ENCODE assay signal across 8 mouse cellular contexts in the genomic region with DNA sequence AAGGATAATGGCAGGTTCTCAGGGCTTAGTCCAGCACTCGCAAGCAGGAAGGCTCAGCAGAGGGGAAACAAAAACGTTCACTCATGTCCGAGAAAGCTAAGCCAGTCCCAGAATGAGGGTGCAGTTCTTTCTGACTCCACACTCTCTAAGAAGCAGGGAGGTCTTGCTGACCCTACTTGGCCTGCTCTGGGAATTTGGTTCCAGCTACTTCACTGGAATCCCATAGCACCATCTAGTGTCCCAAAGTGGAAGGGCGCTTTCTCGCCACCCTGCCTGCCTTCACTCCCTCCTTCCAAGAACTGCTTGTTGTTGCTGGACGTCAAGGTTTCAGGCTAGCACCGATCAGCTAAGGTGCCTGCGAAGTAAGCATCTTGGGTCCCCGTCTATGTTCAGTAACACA. TPM values are rescaled to one million over a fixed set of nuclear protein-coding genes. Genes with fewer than 3 reads are reported as not detected.
A peak's percentile ranks its signal among the peaks of the same experiment; 100 is the strongest.
DNase-seq lines count a peak whose midpoint lies in the region; ATAC-seq and TF ChIP-seq lines count a peak whose summit lies in the region.

No protein-coding gene starts in this region.

- no peak overlapping the region for H3K27ac ChIP-seq in heart, embryonic 10.5 days
- H3K27ac ChIP-seq in lung, embryonic 14.5 days (ENCODE audit: low read depth), result no peak overlapping the region

- no peak overlapping the region for H3K4me3 ChIP-seq in heart, embryonic 10.5 days
- H3K4me3 ChIP-seq in lung, embryonic 14.5 days (ENCODE audit: low read depth, low read length), result no peak overlapping the region

- H3K36me3 ChIP-seq in heart, embryonic 10.5 days, result no peaks in the 10 kb centered on the region
- H3K36me3 ChIP-seq in lung, embryonic 14.5 days (ENCODE audit: insufficient read depth), result no peaks in the 10 kb centered on the region

- peak; percentile 57 to 69 for DNase-seq in adrenal gland, adult 18-20 months (ENCODE audit: low spot score in 2 of 2)
- peak; percentile 60 for DNase-seq in embryo, embryonic 11.5 days (ENCODE audit: low read depth, low spot score)
- DNase-seq in heart, embryonic 10.5 days (ENCODE audit: low spot score), result peak; percentile 79
- DNase-seq in layer of hippocampus, adult 11-12 months (ENCODE audit: low spot score), result peak; percentile 77
- peak; percentile 89 for DNase-seq in lung, embryonic 14.5 days
- DNase-seq in ovary, postnatal 14 days (ENCODE audit: low spot score), result peak; percentile 73
- peak; percentile 67 for DNase-seq in urinary bladder, postnatal 14 days (ENCODE audit: low spot score)

- H3K27me3 ChIP-seq in heart, embryonic 10.5 days (ENCODE audit: insufficient read depth, poor library complexity, severe bottlenecking), result peaks cover 24% of the 10 kb centered on the region
- H3K27me3 ChIP-seq in lung, embryonic 14.5 days (ENCODE audit: insufficient read depth, low read length), result no peaks in the 10 kb centered on the region

- no peak overlapping the region for H3K9ac ChIP-seq in lung, embryonic 14.5 days

- no peak overlapping the region for H3K4me2 ChIP-seq in lung, embryonic 14.5 days

- ATAC-seq in CD4-positive, CD25-positive, alpha-beta regulatory T cell, adult 4 months, result peak; percentile 51
- peak; percentile 49; the same call in 1 of the 2 replicates for ATAC-seq in lung, embryonic 14.5 days (ENCODE audit: insufficient read depth)

- peak; percentile 86 for TF ChIP-seq CTCF in lung, embryonic 14.5 days (IDR thresholded peaks at IDR 0.05; ENCODE audit: low read depth)

- H3K9me3 ChIP-seq in heart, embryonic 10.5 days, result no peaks in the 10 kb centered on the region
- H3K9me3 ChIP-seq in lung, embryonic 14.5 days (ENCODE audit: low read depth, low read length), result no peaks in the 10 kb centered on the region

- peaks cover 29% of the 10 kb centered on the region for H3K4me1 ChIP-seq in heart, embryonic 10.5 days
- H3K4me1 ChIP-seq in lung, embryonic 14.5 days (ENCODE audit: insufficient read depth), result no peaks in the 10 kb centered on the region

- WGBS in heart, embryonic 10.5 days, result 20% methylated on average over 9 of the region's 9 CpGs
- 19% methylated on average over 9 of the region's 9 CpGs for WGBS in lung, embryonic 14.5 days

RNA-seq across cellular contexts. Expression of a gene that starts 5.0 kb away (rescaled TPM):
- polyA plus RNA-seq in CD4-positive, CD25-positive, alpha-beta regulatory T cell, adult 4 months (2017; shearing (Covaris generic)), result 1 to 10 TPM in 1 of 2 experiments, under 1 TPM in 1; 0.50 to 2.3 TPM
- 1 to 10 TPM; 9.5 to 9.7 TPM for total RNA-seq in adrenal gland, adult 18-20 months (2021)
- polyA plus RNA-seq in heart, embryonic 10.5 days (2016; fragmentation: Nextera tagmentation; extraction: Ambion mirVana), result 0.92 and 1.1 TPM in 2 replicates
- 1.1 and 1.2 TPM in 2 replicates for polyA plus RNA-seq in lung, embryonic 14.5 days (2014; fragmentation: Nextera tagmentation; extraction: Ambion mirVana)

RNA-seq across cellular contexts. Expression of a gene that starts 53.1 kb away (rescaled TPM):
- 10 to 100 TPM; 17.9 to 60.8 TPM for polyA plus RNA-seq in CD4-positive, CD25-positive, alpha-beta regulatory T cell, adult 4 months (2017; shearing (Covaris generic))
- total RNA-seq in adrenal gland, adult 18-20 months (2021), result 10 to 100 TPM; 47.7 to 66.1 TPM
- polyA plus RNA-seq in heart, embryonic 10.5 days (2016; fragmentation: Nextera tagmentation; extraction: Ambion mirVana), result 44.6 and 65.4 TPM in 2 replicates
- 70.3 and 71.0 TPM in 2 replicates for polyA plus RNA-seq in lung, embryonic 14.5 days (2014; fragmentation: Nextera tagmentation; extraction: Ambion mirVana)
